Mouse (Mus musculus) layer of hippocampus, adult 9-10 months (tissue): Measurements from ENCODE around the gene Ndufaf2.

Experiments
- DNase-seq: peaks from one replicate; pipeline ENCODE4 v3.0.0; 2022; ENCODE audit warnings: low spot score

Ndufaf2 gene

GRCm38 (mm10) chr13:108158465-108159240, at the start of gene Ndufaf2, which contains the start of gene Ercc8:
TSS of gene Ndufaf2 (minus strand) at chr13:108158623.
TSS of gene Ercc8 (plus strand) at chr13:108158731.
- DNase-seq = peak; percentile 92

- no peak for DNase-seq
These were observed 49.7 kb upstream of the Ndufaf2 start for GRCm38 (mm10) chr13:108208090-108208489.

GRCm38 (mm10) chr13:108207447-108207846, 49.0 kb upstream of the Ndufaf2 start:
- no peak for DNase-seq

- DNase-seq = no peak
These were observed 46.4 kb upstream of the Ndufaf2 start for GRCm38 (mm10) chr13:108204857-108205256.

- no peak for DNase-seq
These were observed 37.1 kb upstream of the Ndufaf2 start for GRCm38 (mm10) chr13:108195474-108195873.

- DNase-seq = peak; percentile 45
These were observed 32.8 kb upstream of the Ndufaf2 start for GRCm38 (mm10) chr13:108191074-108191720.

GRCm38 (mm10) chr13:108187994-108188393, 29.6 kb upstream of the Ndufaf2 start:
- no peak for DNase-seq

GRCm38 (mm10) chr13:108185530-108185929, 27.1 kb upstream of the Ndufaf2 start:
- no peak for DNase-seq

GRCm38 (mm10) chr13:108184743-108185255, 26.4 kb upstream of the Ndufaf2 start:
- DNase-seq = no peak

GRCm38 (mm10) chr13:108180821-108181220, 22.4 kb upstream of the Ndufaf2 start:
- no peak for DNase-seq

- DNase-seq = no peak
These were observed 21.2 kb upstream of the Ndufaf2 start for GRCm38 (mm10) chr13:108179618-108180017.

GRCm38 (mm10) chr13:108170511-108170910, 12.1 kb upstream of the Ndufaf2 start:
- DNase-seq = no peak

- DNase-seq = no peak
These were observed 11.6 kb upstream of the Ndufaf2 start for GRCm38 (mm10) chr13:108170002-108170401.

GRCm38 (mm10) chr13:108164621-108165020, 6.2 kb upstream of the Ndufaf2 start:
- no peak for DNase-seq

GRCm38 (mm10) chr13:108163912-108164311, 5.5 kb upstream of the Ndufaf2 start:
- DNase-seq = no peak

GRCm38 (mm10) chr13:108159963-108160362, 1.5 kb upstream of the Ndufaf2 start:
- DNase-seq = no peak

- DNase-seq = no peak
These were observed 785 bp upstream of the Ndufaf2 start for GRCm38 (mm10) chr13:108159241-108159575.

GRCm38 (mm10) chr13:108157732-108158464, 525 bp downstream of the Ndufaf2 start:
- DNase-seq = no peak

- no peak for DNase-seq
These were observed 1.3 kb downstream of the Ndufaf2 start for GRCm38 (mm10) chr13:108157156-108157555.

GRCm38 (mm10) chr13:108152650-108153372, 5.6 kb downstream of the Ndufaf2 start:
- peak; percentile 54 for DNase-seq

GRCm38 (mm10) chr13:108151782-108152181, 6.6 kb downstream of the Ndufaf2 start:
- no peak for DNase-seq

GRCm38 (mm10) chr13:108144086-108144485, 14.3 kb downstream of the Ndufaf2 start:
- no peak for DNase-seq
